Mouse (Mus musculus): ENCODE data around the gene Gm28043. TPM values are rescaled to one million over a fixed set of nuclear protein-coding genes. Genes with fewer than 3 reads are reported as not detected.
"Not testable (repeated sequence)": the region's sequence is repeated elsewhere in the genome, so short reads cannot be mapped to it uniquely, and the experiment has no call there.

The Gm28043 gene
- total RNA-seq (2022), result under 1 TPM; 0.35 to 0.87 (median 0.59) TPM

- peak; percentile 88 to 89 for DNase-seq (ENCODE audit: low spot score in 2 of 2)
Measured at GRCm38 (mm10) chr17:29614115-29615023, at the start of gene Gm28043, which contains the start of gene Rnf8. Gene Gm28043, plus strand, starts transcription at chr17:29614876. Gene Rnf8, plus strand, starts transcription at chr17:29614790.

DNA sequence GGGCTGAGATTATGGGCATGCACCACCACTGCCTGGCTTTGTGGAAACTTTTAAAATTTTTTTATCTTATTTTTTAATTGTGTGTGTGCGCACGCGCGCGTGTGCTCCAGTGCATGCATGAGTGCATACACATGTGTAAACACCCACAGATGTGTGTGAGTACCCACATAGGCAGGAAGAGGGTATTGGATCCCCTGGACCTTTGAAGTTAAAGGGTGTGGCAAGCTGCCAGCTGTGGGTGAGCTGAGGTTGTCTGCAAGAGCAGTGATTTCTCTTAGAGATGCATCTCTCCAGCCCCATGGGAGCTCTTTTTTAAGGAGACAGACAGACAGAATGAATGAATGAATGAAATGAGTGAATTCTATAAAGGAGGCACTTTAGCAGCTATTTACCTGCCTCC lies 49.2 kb upstream of the Gm28043 start:
- DNase-seq (ENCODE audit: low spot score in 2 of 2), result no peak

- no peak for DNase-seq (ENCODE audit: low spot score in 2 of 2)
Measured at GRCm38 (mm10) chr17:29568435-29568834, 46.2 kb upstream of the Gm28043 start.

DNA sequence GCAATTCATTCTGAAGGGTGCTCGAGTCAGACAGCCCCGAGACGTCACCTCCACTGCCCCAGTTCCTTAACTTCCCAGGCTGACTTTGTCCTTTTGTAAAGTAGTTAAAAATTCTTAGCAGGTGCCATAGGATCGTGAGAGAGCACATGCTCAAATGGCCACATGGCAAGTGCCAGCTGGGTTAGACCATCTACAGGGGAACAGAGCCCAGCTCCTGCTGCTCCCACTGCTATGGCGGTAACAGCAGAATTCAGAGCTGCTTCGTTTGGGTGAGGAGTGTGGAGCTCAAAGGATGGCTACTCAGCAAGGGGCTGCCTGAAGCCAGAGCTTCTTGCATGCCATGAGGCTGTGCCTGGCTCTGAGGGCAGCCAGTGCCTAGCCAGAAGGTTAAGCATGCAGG lies 44.8 kb upstream of the Gm28043 start:
- DNase-seq (ENCODE audit: low spot score in 2 of 2), result no peak

DNA sequence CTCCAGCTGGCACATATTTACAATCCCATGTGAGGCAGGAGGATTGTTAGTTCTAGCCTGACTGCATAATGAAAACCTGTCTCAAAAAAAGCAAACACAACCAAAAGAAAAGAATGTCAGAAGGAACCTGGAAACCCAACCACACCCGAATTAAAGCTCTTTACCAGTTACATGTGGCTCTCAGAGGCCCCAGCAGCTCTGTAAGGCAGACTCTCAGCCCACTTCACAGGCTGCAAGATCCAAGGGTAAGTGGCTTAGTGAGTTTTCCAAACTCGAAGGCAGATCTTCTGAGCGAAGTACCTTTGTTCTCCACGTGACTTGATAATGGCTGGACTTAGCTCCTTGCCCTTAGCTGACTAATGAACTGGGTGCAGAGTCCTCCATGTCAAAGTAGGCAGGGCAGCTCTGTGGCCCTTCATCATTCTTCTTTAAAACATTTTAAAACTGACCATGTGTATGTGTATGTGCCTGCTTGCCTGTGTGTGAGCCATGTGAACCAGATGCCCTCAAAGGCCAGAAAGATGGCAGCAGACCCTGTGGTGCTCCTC lies 35.0 kb upstream of the Gm28043 start:
- DNase-seq (ENCODE audit: low spot score in 2 of 2), result no peak

DNA sequence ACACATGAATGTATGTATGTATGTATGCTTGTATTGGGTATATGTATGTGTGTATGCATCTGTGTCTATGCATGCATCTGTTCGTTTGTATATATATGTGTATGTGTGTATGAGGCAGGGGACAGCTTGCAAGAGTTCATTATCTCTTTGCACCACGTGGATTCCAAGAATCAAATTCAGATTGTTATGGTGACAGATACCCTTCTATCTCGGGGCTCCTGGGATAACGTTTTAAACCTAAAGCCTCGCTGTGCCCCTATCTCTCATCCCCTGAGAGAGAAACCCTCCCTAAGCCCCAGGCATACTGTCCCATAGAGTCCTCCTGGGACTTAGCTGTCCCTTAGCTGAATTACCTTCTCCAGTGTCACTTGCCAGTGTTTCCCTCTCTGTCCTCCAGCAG lies 31.1 kb upstream of the Gm28043 start:
- DNase-seq (ENCODE audit: low spot score in 2 of 2), result no peak

DNA sequence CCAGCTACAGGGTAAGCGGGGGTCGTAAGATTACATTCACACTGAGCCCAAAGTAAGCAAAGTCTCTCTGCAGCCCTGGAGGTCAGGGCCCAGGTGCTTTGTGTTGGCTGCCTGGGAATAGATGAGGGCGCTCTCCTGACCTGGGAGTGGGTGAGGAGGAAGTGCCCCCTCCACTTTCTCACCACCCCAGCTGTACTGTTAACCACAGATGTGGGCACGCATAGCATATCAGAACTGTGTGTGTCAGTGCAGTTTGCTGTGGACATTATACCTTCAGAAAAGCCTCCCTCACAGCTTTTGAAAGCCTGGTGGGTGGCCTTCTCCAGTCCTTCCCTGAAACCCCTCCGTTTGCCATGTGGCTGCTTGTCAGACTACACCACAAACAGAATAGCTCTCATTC lies 30.4 kb upstream of the Gm28043 start:
- no peak for DNase-seq (ENCODE audit: low spot score in 2 of 2)

- DNase-seq (ENCODE audit: low spot score in 2 of 2), result no peak
Measured at GRCm38 (mm10) chr17:29584737-29585136, 29.9 kb upstream of the Gm28043 start.

- DNase-seq (ENCODE audit: low spot score in 2 of 2), result no peak
Measured at GRCm38 (mm10) chr17:29585446-29585845, 29.2 kb upstream of the Gm28043 start.

DNA sequence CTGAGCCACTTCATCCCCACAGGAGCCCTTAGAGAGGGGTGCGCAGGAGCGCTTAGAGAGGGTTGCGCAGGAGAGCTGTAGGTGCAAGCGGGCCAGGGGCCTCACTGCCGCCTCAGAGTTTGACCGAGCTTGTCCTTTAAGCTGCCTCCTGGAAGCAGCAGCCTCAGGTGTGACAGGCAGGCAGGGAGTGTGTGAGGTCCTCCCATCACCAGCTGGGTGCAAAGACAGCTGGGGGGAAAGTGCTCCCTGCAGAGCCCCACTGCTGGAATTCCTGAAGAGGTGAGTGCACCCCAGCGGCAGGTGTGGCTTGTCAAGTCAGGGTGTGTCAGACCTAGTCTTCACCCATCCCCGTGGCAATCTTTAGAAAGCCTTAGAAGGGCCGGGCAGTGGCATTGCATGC lies 27.8 kb upstream of the Gm28043 start:
- no peak for DNase-seq (ENCODE audit: low spot score in 2 of 2)

- no peak for DNase-seq (ENCODE audit: low spot score in 2 of 2)
Measured at GRCm38 (mm10) chr17:29589221-29589898, 25.3 kb upstream of the Gm28043 start.

GRCm38 (mm10) chr17:29595891-29596770 lies 18.5 kb upstream of the Gm28043 start:
- no peak for DNase-seq (ENCODE audit: low spot score in 2 of 2)

DNA sequence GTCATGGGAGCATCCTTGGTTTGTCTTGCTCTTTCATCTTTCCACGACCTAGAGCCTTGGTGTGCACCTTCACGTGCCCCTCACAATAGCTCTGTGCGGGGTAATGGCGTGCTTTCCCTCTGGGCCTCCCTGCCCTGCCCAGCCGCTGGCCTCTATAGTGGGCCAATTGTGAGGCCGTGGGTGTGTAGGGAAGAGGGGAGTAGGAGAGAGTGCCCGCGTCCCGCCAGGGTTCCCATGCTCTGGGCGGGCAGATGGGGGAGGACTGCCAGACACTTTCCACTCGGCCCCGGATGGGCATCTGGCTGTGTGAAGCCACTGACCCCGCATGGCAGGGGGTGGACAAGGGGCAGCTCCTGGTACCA lies 17.9 kb upstream of the Gm28043 start:
- no peak for DNase-seq (ENCODE audit: low spot score in 2 of 2)

- no peak for DNase-seq (ENCODE audit: low spot score in 2 of 2)
Measured at GRCm38 (mm10) chr17:29599051-29599450, 15.6 kb upstream of the Gm28043 start.

DNA sequence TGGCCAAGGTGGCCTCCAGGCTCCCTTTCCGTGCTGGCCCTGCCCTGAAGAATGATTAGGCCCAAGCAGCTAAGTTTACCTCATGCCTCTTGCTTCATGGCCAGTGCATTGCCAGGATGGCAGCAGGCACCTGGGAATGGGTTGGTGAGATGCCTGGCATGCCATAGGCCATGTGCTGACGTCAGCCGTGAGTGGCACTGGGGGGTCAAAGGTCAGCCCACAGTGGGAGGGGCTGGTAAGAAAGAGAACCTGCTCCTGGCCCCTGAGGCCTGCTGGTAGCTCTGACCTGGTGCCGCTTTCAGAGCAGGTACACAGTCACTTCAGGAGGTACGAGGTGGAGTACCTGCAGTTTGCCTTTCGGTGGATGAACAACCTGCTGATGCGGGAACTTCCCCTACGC lies 15.1 kb upstream of the Gm28043 start:
- DNase-seq (ENCODE audit: low spot score in 2 of 2), result no peak

- no peak for DNase-seq (ENCODE audit: low spot score in 2 of 2)
Measured at GRCm38 (mm10) chr17:29601391-29601790, 13.3 kb upstream of the Gm28043 start.

GRCm38 (mm10) chr17:29603283-29603682 lies 11.4 kb upstream of the Gm28043 start:
- peak; percentile 43 to 51 for DNase-seq (ENCODE audit: low spot score in 2 of 2)

DNA sequence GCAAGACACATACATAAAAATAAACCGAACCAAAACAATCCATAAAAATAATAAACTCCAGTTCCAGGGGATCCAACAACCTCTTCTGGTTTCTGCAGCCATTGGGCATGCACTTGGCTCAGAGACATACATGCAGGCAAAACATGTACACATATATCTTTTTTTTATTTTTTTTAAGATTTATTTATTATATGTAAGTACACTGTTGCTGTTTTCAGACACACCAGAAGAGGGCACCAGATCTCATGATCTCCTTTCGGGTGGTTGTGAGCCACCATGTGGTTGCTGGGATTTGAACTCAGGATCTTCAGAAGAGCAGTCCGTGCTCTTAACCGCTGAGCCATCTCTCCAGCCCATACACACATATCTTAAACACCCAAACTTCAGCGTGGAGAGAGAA lies 1.2 kb upstream of the Gm28043 start:
- not testable (repeated sequence) for DNase-seq (ENCODE audit: low spot score in 2 of 2)

GRCm38 (mm10) chr17:29615024-29615551 lies 412 bp downstream of the Gm28043 start:
- no peak for DNase-seq (ENCODE audit: low spot score in 2 of 2)

- DNase-seq (ENCODE audit: low spot score in 2 of 2), result no peak
Measured at GRCm38 (mm10) chr17:29615616-29616015, 940 bp downstream of the Gm28043 start.

- no peak for DNase-seq (ENCODE audit: low spot score in 2 of 2)
Measured at GRCm38 (mm10) chr17:29619231-29619630, 4.6 kb downstream of the Gm28043 start.
